Mouse (Mus musculus): ENCODE results near the gene Sell. TPM values are rescaled to one million over a fixed set of nuclear protein-coding genes. Genes with fewer than 3 reads are reported as not detected.

The Sell gene
- polyA plus RNA-seq, 1 experiment from 2014 or later, result 4.3 TPM

DNA sequence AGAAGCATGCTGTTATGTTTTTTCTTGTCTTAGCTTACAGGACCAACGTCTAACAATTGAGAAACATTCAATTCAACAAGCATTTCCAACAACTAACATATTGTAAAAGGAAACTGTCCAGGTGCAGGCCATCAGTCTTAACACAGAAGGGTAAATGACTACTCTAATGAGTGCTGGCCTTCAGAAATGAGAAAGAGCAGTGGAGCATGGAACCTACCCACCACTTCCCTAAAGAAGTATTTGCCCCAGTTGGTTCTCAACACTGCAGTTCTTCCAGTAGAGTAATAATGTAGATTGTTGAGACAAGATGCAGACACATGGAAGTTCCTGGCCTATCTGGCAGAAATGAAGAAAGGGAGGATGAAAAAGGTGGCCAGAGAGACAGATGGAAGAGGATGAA, 14.7 kb downstream of the Sell start:
- Histone ChIP-seq H3K4me2 (no peak overlapping the region), H3K27ac (no peak overlapping the region), H3K27me3 (replicated peaks) (no peaks in the 10 kb centered on the region), H3K36me3 (no peaks in the 10 kb centered on the region), H3K9ac (no peak overlapping the region), H3K4me1 (no peaks in the 10 kb centered on the region), H3K4me3 (replicated peaks) (no peak overlapping the region), H3K9me3 (no peaks in the 10 kb centered on the region)
- 41% methylated on average over 1 of the region's 1 CpGs for WGBS
- no peak for ATAC-seq (ENCODE audit: insufficient read depth, low FRiP score, low read depth)

DNA sequence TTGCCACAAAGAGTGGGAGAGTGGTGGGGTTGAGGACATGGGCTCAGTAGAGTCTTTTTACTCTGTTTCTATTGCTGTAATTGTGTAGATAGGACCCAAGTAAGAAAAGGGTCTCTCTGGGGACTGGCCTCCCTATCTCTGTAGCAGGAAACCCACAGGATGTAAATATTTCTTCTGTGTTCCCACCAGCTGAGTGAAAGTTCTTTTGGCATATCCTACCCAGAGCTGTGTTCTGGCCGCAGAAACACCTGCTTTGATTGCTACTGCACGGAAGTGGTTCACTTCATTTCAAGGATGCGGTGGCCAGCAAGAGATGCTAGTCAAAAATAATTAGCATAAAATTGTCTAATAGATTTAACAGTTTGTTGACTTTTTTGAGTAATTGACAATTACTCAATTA, 15.2 kb downstream of the Sell start:
- ATAC-seq (ENCODE audit: insufficient read depth, low FRiP score, low read depth), result no peak
- no peaks in the 10 kb centered on the region for H3K36me3 ChIP-seq
- no peaks in the 10 kb centered on the region for H3K9me3 ChIP-seq
- H3K9ac ChIP-seq, result no peak overlapping the region
- no peaks in the 10 kb centered on the region for H3K4me1 ChIP-seq
- no peak overlapping the region for H3K4me3 ChIP-seq (replicated peaks)
- H3K27ac ChIP-seq, result no peak overlapping the region
- 79% methylated on average over 3 of the region's 3 CpGs for WGBS
- H3K4me2 ChIP-seq, result no peak overlapping the region
- no peaks in the 10 kb centered on the region for H3K27me3 ChIP-seq (replicated peaks)

DNA sequence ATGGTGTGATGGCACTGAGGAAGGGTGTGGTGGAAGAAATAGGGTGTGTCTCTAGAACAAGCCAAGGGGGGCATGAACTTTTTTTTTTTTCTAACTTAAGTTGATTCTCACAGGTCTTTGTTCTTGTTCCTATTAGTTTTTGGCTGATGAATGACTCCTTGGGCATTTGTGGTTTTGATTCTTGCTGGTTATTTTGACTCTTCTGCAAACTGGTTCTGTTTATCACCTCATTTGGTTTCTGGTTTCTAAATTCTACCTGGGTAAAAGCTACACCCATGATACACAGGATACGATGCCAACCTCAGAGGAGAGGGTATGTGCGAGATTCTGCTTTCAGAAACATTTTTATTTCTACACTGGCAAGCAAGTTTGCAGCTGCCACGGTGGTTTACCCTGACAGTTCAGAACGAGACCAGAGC, 16.6 kb downstream of the Sell start:
- H3K27ac ChIP-seq, result no peak overlapping the region
- no peak overlapping the region for H3K4me2 ChIP-seq
- no peaks in the 10 kb centered on the region for H3K9me3 ChIP-seq
- H3K9ac ChIP-seq, result no peak overlapping the region
- no peaks in the 10 kb centered on the region for H3K36me3 ChIP-seq
- WGBS, result 85% methylated on average over 4 of the region's 4 CpGs
- no peak overlapping the region for H3K4me3 ChIP-seq (replicated peaks)
- no peak for ATAC-seq (ENCODE audit: insufficient read depth, low FRiP score, low read depth)
- no peaks in the 10 kb centered on the region for H3K4me1 ChIP-seq
- H3K27me3 ChIP-seq (replicated peaks), result no peaks in the 10 kb centered on the region

DNA sequence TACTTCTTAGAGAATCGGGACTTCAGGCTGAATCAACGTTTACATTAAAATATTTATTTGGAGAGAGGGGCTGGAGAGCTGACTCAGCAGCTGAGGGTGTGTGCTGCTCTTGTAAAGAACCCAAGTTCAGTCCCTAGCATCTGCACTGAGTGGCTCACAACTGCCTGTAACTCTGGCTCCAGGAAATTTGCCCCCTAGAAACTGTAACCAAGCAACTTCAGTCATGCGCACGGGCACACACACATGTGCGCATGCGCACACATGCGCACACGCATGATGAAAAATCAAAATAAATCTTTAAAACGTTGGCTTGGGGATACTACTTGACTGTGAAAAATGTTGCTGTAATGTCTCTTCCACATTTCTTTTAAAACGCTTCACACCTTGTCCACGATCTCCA, 17.3 kb downstream of the Sell start:
- Histone ChIP-seq H3K27me3 (replicated peaks) (no peaks in the 10 kb centered on the region), H3K4me2 (no peak overlapping the region), H3K4me3 (replicated peaks) (no peak overlapping the region), H3K27ac (no peak overlapping the region), H3K9ac (no peak overlapping the region), H3K9me3 (no peaks in the 10 kb centered on the region), H3K4me1 (no peaks in the 10 kb centered on the region), H3K36me3 (no peaks in the 10 kb centered on the region)
- ATAC-seq (ENCODE audit: insufficient read depth, low FRiP score, low read depth), result no peak
- WGBS, result 77% methylated on average over 11 of the region's 11 CpGs

DNA sequence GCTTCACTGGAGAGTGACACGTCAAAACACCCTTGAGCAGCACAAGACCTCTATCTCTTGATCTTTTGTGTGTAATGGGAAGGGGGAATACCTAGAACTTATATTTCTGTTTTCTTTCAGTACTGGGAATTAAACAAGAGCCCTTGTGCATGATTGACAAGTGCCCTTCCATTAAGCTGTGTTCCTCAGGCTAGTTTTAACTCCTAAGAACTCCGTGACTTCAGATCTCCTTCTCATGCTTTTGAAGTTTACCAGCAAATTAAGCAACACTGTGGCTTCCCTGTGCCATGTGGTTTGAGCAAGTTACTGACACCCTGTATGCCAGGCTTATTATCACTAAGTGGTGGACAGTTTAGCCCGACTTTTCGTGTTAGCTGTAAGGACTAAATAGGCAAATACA, 21.3 kb downstream of the Sell start:
- Histone ChIP-seq H3K27ac (no peak overlapping the region), H3K4me1 (no peaks in the 10 kb centered on the region), H3K4me3 (replicated peaks) (no peak overlapping the region), H3K27me3 (replicated peaks) (no peaks in the 10 kb centered on the region), H3K4me2 (no peak overlapping the region), H3K9ac (no peak overlapping the region), H3K36me3 (no peaks in the 10 kb centered on the region), H3K9me3 (no peaks in the 10 kb centered on the region)
- no peak for ATAC-seq (ENCODE audit: insufficient read depth, low FRiP score, low read depth)
- 80% methylated on average over 4 of the region's 4 CpGs for WGBS

DNA sequence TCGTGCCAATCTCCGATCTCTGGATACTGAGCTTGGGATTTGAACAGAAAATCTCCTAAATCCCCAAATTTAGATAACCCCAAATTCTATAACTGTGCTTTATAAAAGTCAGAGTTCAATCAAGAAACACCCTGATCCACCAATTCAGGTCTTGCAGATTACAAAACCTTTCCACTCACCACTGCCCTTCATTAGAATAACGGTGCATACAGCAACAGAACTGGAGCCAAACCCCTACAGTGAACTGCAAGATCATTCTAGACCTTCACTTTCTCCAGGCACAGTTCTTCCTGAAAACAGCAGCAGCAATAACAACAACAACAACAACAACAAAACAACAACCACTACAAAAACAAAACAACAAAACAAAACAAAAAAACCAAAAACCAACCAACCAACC, 25.0 kb downstream of the Sell start:
- WGBS, result 80% methylated on average over 3 of the region's 3 CpGs
- no peak overlapping the region for H3K9ac ChIP-seq
- H3K9me3 ChIP-seq, result no peaks in the 10 kb centered on the region
- H3K4me2 ChIP-seq, result no peak overlapping the region
- no peak overlapping the region for H3K4me3 ChIP-seq (replicated peaks)
- no peaks in the 10 kb centered on the region for H3K36me3 ChIP-seq
- H3K27ac ChIP-seq, result no peak overlapping the region
- H3K27me3 ChIP-seq (replicated peaks), result no peaks in the 10 kb centered on the region
- ATAC-seq (ENCODE audit: insufficient read depth, low FRiP score, low read depth), result no peak
- no peaks in the 10 kb centered on the region for H3K4me1 ChIP-seq

DNA sequence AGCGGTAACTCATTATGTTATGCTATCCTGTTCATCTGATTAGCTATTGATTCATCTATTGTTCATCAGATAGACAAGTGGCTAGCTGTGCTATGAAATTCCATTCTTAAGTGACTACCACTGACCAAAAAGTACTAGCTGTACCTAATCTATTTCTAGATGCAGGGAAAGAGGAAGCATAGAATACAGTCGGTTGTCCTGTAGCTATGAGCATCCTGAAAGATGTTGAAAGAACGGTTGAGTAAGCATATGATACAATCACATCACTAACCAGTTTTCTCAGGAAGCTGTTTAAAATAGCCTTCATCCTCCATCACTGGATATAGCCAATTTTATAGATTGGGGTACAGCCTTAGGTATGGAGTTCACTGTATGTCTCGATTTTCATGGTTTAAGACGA, 26.1 kb downstream of the Sell start:
- Histone ChIP-seq H3K4me1 (no peaks in the 10 kb centered on the region), H3K4me3 (replicated peaks) (no peak overlapping the region), H3K27ac (no peak overlapping the region), H3K36me3 (no peaks in the 10 kb centered on the region), H3K9ac (no peak overlapping the region), H3K9me3 (no peaks in the 10 kb centered on the region), H3K27me3 (replicated peaks) (no peaks in the 10 kb centered on the region), H3K4me2 (no peak overlapping the region)
- no peak for ATAC-seq (ENCODE audit: insufficient read depth, low FRiP score, low read depth)
- 79% methylated on average over 5 of the region's 5 CpGs for WGBS

DNA sequence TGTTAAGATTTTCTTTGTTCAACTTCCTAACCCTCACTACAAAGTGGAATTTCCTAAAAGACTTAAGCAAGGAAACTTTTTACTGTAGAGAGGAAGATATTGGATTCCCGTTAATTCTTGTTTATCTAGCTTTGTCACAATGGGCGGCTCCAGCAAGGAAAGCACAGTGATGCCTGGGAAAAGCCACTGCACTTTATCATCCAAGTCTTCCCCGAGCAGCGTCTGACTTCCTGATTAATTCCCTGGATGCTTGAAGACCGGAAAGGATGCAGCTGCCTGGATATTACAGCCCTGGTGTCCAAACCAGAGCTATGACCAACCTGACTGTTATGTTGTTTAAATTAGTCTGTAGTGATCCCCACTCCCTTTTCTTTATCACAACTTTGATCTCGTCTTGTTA, 35.0 kb downstream of the Sell start:
- 24% methylated on average over 6 of the region's 6 CpGs for WGBS
- H3K27me3 ChIP-seq (replicated peaks), result no peaks in the 10 kb centered on the region

DNA sequence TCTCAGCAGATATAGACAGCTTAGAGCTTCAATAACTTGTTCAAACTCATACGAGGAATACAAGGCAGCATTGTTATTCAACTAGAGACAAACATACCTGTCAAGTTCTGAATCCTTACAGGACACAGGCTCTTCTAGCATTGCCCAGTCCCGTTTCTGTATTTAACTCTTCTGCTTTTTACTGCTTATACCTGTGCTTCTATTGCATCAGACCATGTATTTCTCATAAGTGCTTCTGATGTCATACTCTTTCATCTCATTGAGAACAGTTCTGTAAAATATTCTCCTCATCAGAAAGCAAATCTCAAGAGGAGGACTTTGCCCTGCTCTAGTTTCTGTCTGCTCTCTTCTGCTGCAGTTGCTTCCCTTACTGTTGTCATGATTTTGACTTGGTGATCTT, 36.1 kb downstream of the Sell start:
- Histone ChIP-seq H3K4me3 (replicated peaks) (no peak overlapping the region), H3K9ac (no peak overlapping the region), H3K4me1 (no peaks in the 10 kb centered on the region), H3K9me3 (no peaks in the 10 kb centered on the region), H3K27me3 (replicated peaks) (no peaks in the 10 kb centered on the region), H3K4me2 (no peak overlapping the region), H3K36me3 (no peaks in the 10 kb centered on the region), H3K27ac (no peak overlapping the region)
- ATAC-seq (ENCODE audit: insufficient read depth, low FRiP score, low read depth), result no peak
- 69% methylated on average over 2 of the region's 2 CpGs for WGBS

More for the DNA sequence above, 35.0 kb downstream of the Sell start:
- ATAC-seq (ENCODE audit: insufficient read depth, low FRiP score, low read depth), result no peak
- Histone ChIP-seq H3K4me1 (no peaks in the 10 kb centered on the region), H3K9ac (no peak overlapping the region), H3K9me3 (no peaks in the 10 kb centered on the region), H3K27ac (no peak overlapping the region), H3K4me3 (replicated peaks) (no peak overlapping the region), H3K4me2 (no peak overlapping the region), H3K36me3 (no peaks in the 10 kb centered on the region)

DNA sequence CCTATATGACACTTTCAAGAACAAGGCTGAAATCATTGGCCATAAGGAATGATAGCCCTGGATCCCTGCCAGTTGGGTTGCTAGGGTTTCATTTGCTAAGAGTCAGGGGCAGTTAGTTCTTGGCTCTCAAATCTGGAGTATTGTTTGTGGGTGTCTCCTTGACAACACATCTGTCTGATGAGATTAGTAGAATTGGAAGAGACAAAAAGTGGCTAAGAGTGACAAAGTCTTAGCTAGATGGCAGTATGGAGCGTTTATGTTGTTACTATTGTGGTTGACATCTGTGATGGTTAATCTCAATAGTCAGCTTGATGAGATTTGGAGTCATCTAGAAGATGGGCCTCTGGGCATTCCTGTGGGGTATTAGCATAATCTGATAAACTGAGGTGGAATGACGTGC, 36.6 kb downstream of the Sell start:
- no peaks in the 10 kb centered on the region for H3K27me3 ChIP-seq (replicated peaks)

DNA sequence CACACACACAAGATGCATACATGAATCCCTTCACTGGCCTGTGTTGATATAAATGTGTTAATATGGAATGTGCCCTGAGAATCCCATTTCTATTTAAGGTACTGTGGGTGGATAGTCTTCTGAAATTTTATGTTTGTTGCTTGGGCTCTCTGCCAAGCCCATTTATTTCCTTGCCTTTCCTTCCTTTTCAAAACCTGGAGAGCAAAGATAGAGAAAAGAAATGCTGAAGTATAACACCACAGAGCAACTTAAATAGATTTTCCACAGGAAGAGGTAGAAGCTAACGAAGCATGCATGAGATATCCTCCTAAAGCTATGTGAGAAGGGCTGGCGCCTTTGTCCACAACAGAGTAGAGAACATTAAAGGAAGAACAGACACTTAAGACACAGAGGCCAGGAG, 48.0 kb downstream of the Sell start:
- no peak overlapping the region for H3K4me2 ChIP-seq
- no peak overlapping the region for H3K9ac ChIP-seq
- WGBS, result 67% methylated on average over 2 of the region's 2 CpGs
- ATAC-seq (ENCODE audit: insufficient read depth, low FRiP score, low read depth), result no peak
- no peaks in the 10 kb centered on the region for H3K9me3 ChIP-seq
- no peaks in the 10 kb centered on the region for H3K4me1 ChIP-seq
- no peak overlapping the region for H3K27ac ChIP-seq
- H3K27me3 ChIP-seq (replicated peaks), result no peaks in the 10 kb centered on the region
- H3K4me3 ChIP-seq (replicated peaks), result no peak overlapping the region
- H3K36me3 ChIP-seq, result no peaks in the 10 kb centered on the region

More for the DNA sequence above, 36.6 kb downstream of the Sell start:
- Histone ChIP-seq H3K9me3 (no peaks in the 10 kb centered on the region), H3K4me1 (no peaks in the 10 kb centered on the region), H3K27ac (no peak overlapping the region), H3K36me3 (no peaks in the 10 kb centered on the region), H3K9ac (no peak overlapping the region), H3K4me3 (replicated peaks) (no peak overlapping the region), H3K4me2 (no peak overlapping the region)
- no peak for ATAC-seq (ENCODE audit: insufficient read depth, low FRiP score, low read depth)
- 61% methylated on average over 2 of the region's 2 CpGs for WGBS

DNA sequence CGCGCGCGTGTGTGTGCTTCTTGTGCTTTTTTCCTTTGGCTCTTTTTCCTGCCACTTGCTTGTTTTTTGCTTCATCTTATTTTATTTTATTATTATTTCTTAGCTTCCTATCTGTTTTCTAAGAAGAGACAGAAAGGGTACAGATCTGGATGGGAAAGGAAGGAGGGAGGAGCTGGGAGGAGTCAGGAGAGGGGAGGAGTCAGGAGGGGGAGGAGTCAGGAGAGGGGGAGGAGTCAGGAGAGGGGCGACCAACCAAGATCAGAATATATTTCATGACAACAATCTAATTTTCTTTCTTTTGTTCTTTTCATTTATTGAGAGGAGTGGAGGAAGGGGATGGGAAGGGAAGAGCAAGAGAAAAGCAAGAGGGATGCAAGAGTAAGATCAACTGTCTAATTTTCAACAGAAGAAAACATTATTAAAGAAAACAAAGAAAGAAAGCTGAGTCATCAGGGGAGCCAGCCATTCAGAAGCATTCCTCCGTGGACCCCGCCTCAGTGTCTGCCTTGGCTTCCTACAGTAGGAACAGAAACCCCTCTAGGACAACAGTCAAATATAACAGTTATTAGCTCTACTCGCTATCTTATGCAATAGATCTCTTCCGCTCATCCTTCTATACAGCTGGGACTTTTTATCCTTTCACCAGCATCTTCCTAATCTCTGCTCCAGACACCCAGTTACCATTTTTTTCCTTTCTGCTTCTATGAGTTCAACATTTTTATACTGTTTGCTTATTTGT, 49.0 kb downstream of the Sell start:
- Histone ChIP-seq H3K36me3 (no peaks in the 10 kb centered on the region), H3K27me3 (replicated peaks) (no peaks in the 10 kb centered on the region), H3K4me1 (no peaks in the 10 kb centered on the region), H3K4me3 (replicated peaks) (no peak overlapping the region), H3K4me2 (no peak overlapping the region), H3K27ac (no peak overlapping the region), H3K9ac (no peak overlapping the region), H3K9me3 (no peaks in the 10 kb centered on the region)
- no peak for ATAC-seq (ENCODE audit: insufficient read depth, low FRiP score, low read depth)
- 93% methylated on average over 9 of the region's 9 CpGs for WGBS

DNA sequence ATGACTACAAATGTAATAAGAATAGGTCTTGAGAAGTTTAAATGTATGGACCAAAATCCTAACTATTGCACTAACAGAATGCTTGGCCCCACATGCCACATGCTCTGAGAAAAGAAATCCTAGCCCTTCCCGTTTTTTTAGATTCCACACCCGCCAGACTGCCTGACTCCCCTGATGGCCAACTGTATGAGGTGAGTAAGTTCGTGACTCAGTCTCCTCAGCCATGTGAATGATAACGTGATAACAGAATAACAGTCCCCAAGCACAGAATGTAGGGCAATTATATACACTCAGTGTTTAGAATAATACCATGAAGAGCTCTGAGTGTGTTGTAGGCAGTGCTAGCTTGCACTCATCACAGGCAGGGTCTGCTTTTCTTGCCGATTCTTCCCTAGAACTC, 52.5 kb downstream of the Sell start:
- Histone ChIP-seq H3K4me2 (no peak overlapping the region), H3K4me3 (replicated peaks) (no peak overlapping the region), H3K36me3 (no peaks in the 10 kb centered on the region), H3K4me1 (no peaks in the 10 kb centered on the region), H3K9me3 (no peaks in the 10 kb centered on the region), H3K27me3 (replicated peaks) (no peaks in the 10 kb centered on the region), H3K27ac (no peak overlapping the region), H3K9ac (no peak overlapping the region)
- ATAC-seq (ENCODE audit: insufficient read depth, low FRiP score, low read depth), result no peak
- 79% methylated on average over 5 of the region's 5 CpGs for whole genome bisulfite sequencing

Measured in stomach, embryonic 15.5 days (tissue).